Mouse (Mus musculus): ENCODE results near the gene Hist3h2ba.

- no peak for TF ChIP-seq GATA1 (IDR thresholded peaks at IDR 0.05; ENCODE audit: low read length)
- TF ChIP-seq TAL1 (IDR thresholded peaks at IDR 0.05; ENCODE audit: low read length), result no peak
These were observed 43.2 kb downstream of the Hist3h2ba start for GRCm38 (mm10) chr11:58991911-58992310.

All from erythroblast, embryonic 14.5 days (primary cell).